Mouse (Mus musculus) MEL (cell line): ENCODE data around the gene Sipa1l3. TPM values are rescaled to one million over a fixed set of nuclear protein-coding genes. Genes with fewer than 3 reads are reported as not detected.

ENCODE experiments used
- DNase-seq: peaks from one replicate; pipeline ENCODE4 v3.0.0; 2011; ENCODE audit warnings: low read depth, low spot score
- H3K27ac ChIP-seq: 2 replicates; pipeline ENCODE4 v1.5.1; 2012; ENCODE audit warnings: low read depth, mild to moderate bottlenecking, control low read depth, low read length, moderate library complexity; ENCODE audit not compliant: control insufficient read depth
- H3K27me3 ChIP-seq, 2 experiments: fragments of 150-350 bp in 1 of 2; sonication (generic) in 1 of 2; 2 replicates each; pipeline ENCODE4 v1.6.1; 2012; ENCODE audit warnings: low read length in 2 of 2, mild to moderate bottlenecking in 2 of 2, improper control_type of control experiment in 1 of 2, moderate library complexity in 1 of 2; ENCODE audit not compliant: insufficient read depth in 2 of 2, control insufficient read depth in 1 of 2
- H3K36me3 ChIP-seq, 2 experiments: 2 replicates each; pipeline ENCODE4 v1.6.1; 2012 to 2014; ENCODE audit warnings: low read length in 2 of 2, improper control_type of control experiment in 1 of 2, inconsistent platforms in 1 of 2, mild to moderate bottlenecking in 1 of 2; ENCODE audit not compliant: insufficient read depth in 2 of 2, control insufficient read depth in 1 of 2
- H3K4me1 ChIP-seq, 2 experiments: fragments of 150-350 bp in 1 of 2; sonication (generic) in 1 of 2; 2 replicates each; pipeline ENCODE4 v1.6.1; 2012; ENCODE audit warnings: low read length in 2 of 2, improper control_type of control experiment in 1 of 2, mild to moderate bottlenecking in 1 of 2; ENCODE audit not compliant: insufficient read depth in 2 of 2, control insufficient read depth in 1 of 2
- H3K4me3 ChIP-seq, 2 experiments: fragments of 150-350 bp in 1 of 2; sonication (generic) in 1 of 2; 2 replicates each; pipeline ENCODE4 v1.5.1; 2012; ENCODE audit warnings: low read depth in 2 of 2, low read length in 2 of 2, mild to moderate bottlenecking in 2 of 2, moderate library complexity in 2 of 2, control low read depth in 1 of 2, improper control_type of control experiment in 1 of 2; ENCODE audit not compliant: control insufficient read depth in 1 of 2, insufficient read depth in 1 of 2
- H3K79me2 ChIP-seq: 2 replicates; pipeline ENCODE4 v1.6.1; 2012; ENCODE audit warnings: mild to moderate bottlenecking, low read length, moderate library complexity; ENCODE audit not compliant: control insufficient read depth, poor library complexity, insufficient read depth
- H3K9ac ChIP-seq: 2 replicates; pipeline ENCODE4 v1.6.1; 2012; ENCODE audit warnings: low read depth, mild to moderate bottlenecking, control low read depth, low read length, moderate library complexity; ENCODE audit not compliant: control insufficient read depth, poor library complexity, severe bottlenecking
- H3K9me3 ChIP-seq: fragments of 150-350 bp; sonication (generic); replicated peaks from 2 replicates; pipeline ENCODE4 v1.6.1; 2012; ENCODE audit warnings: mild to moderate bottlenecking, low read length, improper control_type of control experiment, moderate library complexity; ENCODE audit not compliant: insufficient read depth
- CHD1 ChIP-seq: IDR thresholded peaks from 2 replicates; pipeline ENCODE4 v1.6.1; 2012; ENCODE audit warnings: low read depth, mild to moderate bottlenecking, inconsistent platforms, low read length, improper control_type of control experiment
- CHD2 ChIP-seq: IDR thresholded peaks from 2 replicates; pipeline ENCODE4 v1.6.1; 2011; ENCODE audit warnings: low read length, improper control_type of control experiment
- CTCF ChIP-seq, 3 experiments: IDR thresholded peaks in 2 of 3; conservative IDR thresholded peaks in 1 of 3; 2 replicates each; pipeline ENCODE4 v1.5.1; 2011 to 2012; ENCODE audit warnings: low read length in 3 of 3, low read depth in 2 of 3, mild to moderate bottlenecking in 2 of 3, improper control_type of control experiment in 1 of 3, inconsistent platforms in 1 of 3, mixed read lengths in 1 of 3, moderate library complexity in 1 of 3; ENCODE audit not compliant: control insufficient read depth in 1 of 3, insufficient read depth in 1 of 3, poor library complexity in 1 of 3, severe bottlenecking in 1 of 3
- ELF1 ChIP-seq: IDR thresholded peaks from 2 replicates; pipeline ENCODE4 v1.6.1; 2014; ENCODE audit warnings: low read depth, mild to moderate bottlenecking, inconsistent platforms, low read length, improper control_type of control experiment, moderate library complexity
- GATA1 ChIP-seq: IDR thresholded peaks from 2 replicates; pipeline ENCODE4 v1.6.1; 2011; ENCODE audit warnings: low read depth, low read length, improper control_type of control experiment
- HCFC1 ChIP-seq: IDR thresholded peaks from 2 replicates; pipeline ENCODE4 v1.6.1; 2012; ENCODE audit warnings: low read depth, mild to moderate bottlenecking, inconsistent platforms, low read length, improper control_type of control experiment, moderate library complexity
- JUND ChIP-seq: IDR thresholded peaks from 2 replicates; pipeline ENCODE4 v1.6.1; 2011; ENCODE audit warnings: low read depth, mild to moderate bottlenecking, improper control_type of control experiment, low read length
- KAT2A ChIP-seq: conservative IDR thresholded peaks from 2 replicates; pipeline ENCODE4 v1.6.1; 2012; ENCODE audit warnings: low read depth, low read length, improper control_type of control experiment, inconsistent platforms
- MAFK ChIP-seq: IDR thresholded peaks from 2 replicates; pipeline ENCODE4 v1.6.1; 2011; ENCODE audit warnings: low read depth, mild to moderate bottlenecking, low read length, improper control_type of control experiment, borderline replicate concordance
- MAX ChIP-seq: IDR thresholded peaks from 2 replicates; pipeline ENCODE4 v1.6.1; 2011; ENCODE audit warnings: low read length, improper control_type of control experiment
- MXI1 ChIP-seq: IDR thresholded peaks from 2 replicates; pipeline ENCODE4 v1.6.1; 2011; ENCODE audit warnings: mild to moderate bottlenecking, low read depth, low read length, improper control_type of control experiment
- MYC ChIP-seq: IDR thresholded peaks from 2 replicates; pipeline ENCODE4 v1.6.1; 2011; ENCODE audit warnings: low read depth, mild to moderate bottlenecking, low read length, improper control_type of control experiment, moderate library complexity
- NELFE ChIP-seq: IDR thresholded peaks from 2 replicates; pipeline ENCODE4 v1.6.1; 2011; ENCODE audit warnings: low read depth, low read length, improper control_type of control experiment
- NRF1 ChIP-seq: IDR thresholded peaks from 2 replicates; pipeline ENCODE4 v1.6.1; 2014; ENCODE audit warnings: low read depth, mild to moderate bottlenecking, inconsistent platforms, low read length, improper control_type of control experiment, moderate library complexity; ENCODE audit not compliant: poor library complexity, insufficient read depth, severe bottlenecking
- POLR2A ChIP-seq, 2 experiments: IDR thresholded peaks; 2 replicates each; pipeline ENCODE4 v1.6.1; 2011 to 2012; ENCODE audit warnings: low read length in 2 of 2, mild to moderate bottlenecking in 2 of 2, control low read depth in 1 of 2, improper control_type of control experiment in 1 of 2, low read depth in 1 of 2, moderate library complexity in 1 of 2; ENCODE audit not compliant: control insufficient read depth in 1 of 2, insufficient read depth in 1 of 2, poor library complexity in 1 of 2
- POLR2AphosphoS2 ChIP-seq: IDR thresholded peaks from 2 replicates; pipeline ENCODE4 v1.6.1; 2011; ENCODE audit warnings: low read length, improper control_type of control experiment
- POLR2AphosphoS5 ChIP-seq: IDR thresholded peaks from 2 replicates; pipeline ENCODE4 v1.6.1; 2012; ENCODE audit warnings: low read depth, borderline replicate concordance, mild to moderate bottlenecking, inconsistent platforms, low read length, moderate library complexity, mixed read lengths
- RAD21 ChIP-seq: IDR thresholded peaks from 2 replicates; pipeline ENCODE4 v1.6.1; 2011; ENCODE audit warnings: mild to moderate bottlenecking, low read depth, low read length, improper control_type of control experiment
- RCOR1 ChIP-seq: IDR thresholded peaks from 2 replicates; pipeline ENCODE4 v1.6.1; 2012; ENCODE audit warnings: low read depth, mild to moderate bottlenecking, inconsistent platforms, low read length, improper control_type of control experiment
- SIN3A ChIP-seq: IDR thresholded peaks from 2 replicates; pipeline ENCODE4 v1.6.1; 2012; ENCODE audit warnings: low read length, improper control_type of control experiment, inconsistent platforms
- SMC3 ChIP-seq: IDR thresholded peaks from 2 replicates; pipeline ENCODE4 v1.6.1; 2011; ENCODE audit warnings: low read depth, low read length, improper control_type of control experiment
- TBP ChIP-seq: IDR thresholded peaks from 2 replicates; pipeline ENCODE4 v1.8.0; 2011; ENCODE audit warnings: low read depth, low read length, improper control_type of control experiment
- TCF12 ChIP-seq: IDR thresholded peaks from 2 replicates; pipeline ENCODE4 v1.6.1; 2014; ENCODE audit warnings: low read depth, mild to moderate bottlenecking, inconsistent platforms, low read length, improper control_type of control experiment, moderate library complexity
- USF1 ChIP-seq: IDR thresholded peaks from 2 replicates; pipeline ENCODE4 v1.6.1; 2014; ENCODE audit warnings: low read depth, mild to moderate bottlenecking, inconsistent platforms, low read length, improper control_type of control experiment, moderate library complexity
- USF2 ChIP-seq, 2 experiments: IDR thresholded peaks; 2 replicates each; pipeline ENCODE4 v1.6.1; 2011 to 2012; ENCODE audit warnings: improper control_type of control experiment in 2 of 2, low read length in 2 of 2, borderline replicate concordance in 1 of 2, inconsistent platforms in 1 of 2, low read depth in 1 of 2, mild to moderate bottlenecking in 1 of 2; ENCODE audit not compliant: insufficient read depth in 1 of 2
- ZC3H11A ChIP-seq: IDR thresholded peaks from 2 replicates; pipeline ENCODE4 v1.6.1; 2012; ENCODE audit warnings: low read depth, mild to moderate bottlenecking, inconsistent platforms, low read length, improper control_type of control experiment
- ZKSCAN1 ChIP-seq: IDR thresholded peaks from 2 replicates; pipeline ENCODE4 v1.6.1; 2012; ENCODE audit warnings: low read depth, mild to moderate bottlenecking, inconsistent platforms, low read length, improper control_type of control experiment, moderate library complexity
- ZMIZ1 ChIP-seq: IDR thresholded peaks from 2 replicates; pipeline ENCODE4 v1.6.1; 2012; ENCODE audit warnings: low read depth, mild to moderate bottlenecking, inconsistent platforms, low read length, improper control_type of control experiment, moderate library complexity
- ZNF384 ChIP-seq: IDR thresholded peaks from 2 replicates; pipeline ENCODE4 v1.6.1; 2012; ENCODE audit warnings: low read depth, mild to moderate bottlenecking, inconsistent platforms, low read length, improper control_type of control experiment
- polyA plus RNA-seq, 2 experiments: library from polyadenylated mRNA; stranded (reverse) in 1 of 2; unstranded in 1 of 2; fragments of >175 nt in 1 of 2; fragments of >200 nt in 1 of 2; gene quantifications; 2 replicates each; pipeline versions ENCODE4 v1.2.1 to v1.2.4; 2012; ENCODE audit warnings: low replicate concordance in 2 of 2, low read depth in 1 of 2; ENCODE audit not compliant: insufficient read length in 2 of 2, insufficient read depth in 1 of 2, missing spikeins in 1 of 2
- total RNA-seq: library from RNA; depleted of rRNA; stranded (reverse); fragments of 300-350 nt; gene quantifications from 2 replicates; pipeline ENCODE4 v1.2.3, GENCODE M21; 2012

The Sipa1l3 gene
- total and polyA plus RNA-seq, 3 experiments: 14.9 to 49.4 TPM; not detected in 1

DNA sequence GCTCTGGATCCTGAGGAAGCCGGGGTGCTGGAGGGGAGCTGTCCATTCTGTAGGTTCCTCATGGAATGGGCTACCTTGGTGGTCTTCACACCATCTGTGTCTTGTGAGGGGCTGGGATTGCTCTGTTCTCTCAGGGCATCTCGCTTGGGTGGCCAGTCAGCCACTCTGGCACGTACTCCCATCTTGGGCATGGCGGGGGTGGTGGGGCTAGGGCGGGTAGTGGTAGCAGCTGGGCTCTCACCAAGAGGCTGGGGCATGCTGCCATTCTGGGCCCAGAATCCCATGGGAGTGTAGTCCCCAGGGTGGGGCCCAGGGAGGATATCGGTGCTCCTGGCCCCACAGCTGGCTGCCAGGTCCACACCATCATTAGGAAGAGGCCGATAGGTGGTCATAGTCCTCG, 118.0 kb downstream of the Sipa1l3 start:
- Histone ChIP-seq H3K27me3 (no peaks in the 10 kb centered on the region), H3K36me3 (peaks cover 0 to 8% of the 10 kb centered on the region in 2 experiments; a peak in 2 of 4 replicates), H3K9ac (no peak overlapping the region), H3K4me1 (peaks cover 6 to 12% of the 10 kb centered on the region in 2 experiments), H3K4me3 (no peak overlapping the region), H3K79me2 (no peaks in the 10 kb centered on the region), H3K27ac (no peak overlapping the region), H3K9me3 (no peaks in the 10 kb centered on the region)
- DNase-seq: no peak
- TF ChIP-seq TBP: no peak
- TF ChIP-seq NELFE: no peak
- no peak for TF ChIP-seq ZC3H11A
- no peak for TF ChIP-seq MAX
- no peak for TF ChIP-seq ZKSCAN1
- TF ChIP-seq ELF1: no peak
- no peak for TF ChIP-seq GATA1
- TF ChIP-seq POLR2AphosphoS5: no peak
- TF ChIP-seq POLR2AphosphoS2: no peak
- TF ChIP-seq MXI1: no peak
- TF ChIP-seq KAT2A: no peak
- no peak for TF ChIP-seq CHD2
- no peak for TF ChIP-seq CHD1
- TF ChIP-seq TCF12: no peak
- TF ChIP-seq ZMIZ1: no peak
- no peak for TF ChIP-seq SIN3A
- TF ChIP-seq POLR2A (IDR thresholded peaks at IDR 0.05; ENCODE audit: control insufficient read depth in 1 of 2, insufficient read depth in 1 of 2, low read depth in 1 of 2, low read length in 2 of 2, poor library complexity in 1 of 2): no peak
- no peak for TF ChIP-seq JUND
- no peak for TF ChIP-seq NRF1

DNA sequence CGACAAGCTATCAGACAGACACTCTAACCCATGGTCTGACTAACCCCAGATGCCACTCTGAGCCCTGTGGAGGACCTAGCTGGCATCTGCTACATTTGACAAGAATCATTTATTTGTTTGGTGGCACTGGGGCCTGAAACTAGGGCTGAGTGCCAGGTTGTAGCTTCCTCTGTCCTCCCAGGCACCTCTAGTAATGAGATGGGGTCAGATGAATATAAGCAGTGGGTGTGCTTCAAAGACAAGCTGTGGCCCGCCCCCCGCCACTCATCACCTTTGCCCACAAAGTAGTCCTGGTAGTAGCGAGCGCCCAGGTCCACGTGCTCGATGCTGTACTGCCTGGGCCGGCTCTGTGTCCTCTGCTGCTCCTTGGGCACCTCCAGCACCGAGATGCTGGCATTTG, 119.4 kb downstream of the Sipa1l3 start:
- TF ChIP-seq HCFC1 (no peak), RAD21 (no peak), MYC (no peak), MAFK (no peak), GATA1 (no peak), SMC3 (no peak), JUND (no peak), CHD1 (no peak), RCOR1 (no peak), TBP (no peak), USF1 (no peak), ZNF384 (no peak), NELFE (no peak), SIN3A (no peak), NRF1 (no peak), ZMIZ1 (no peak), USF2 (IDR thresholded peaks at IDR 0.05; ENCODE audit: borderline replicate concordance in 1 of 2, insufficient read depth in 1 of 2, low read depth in 1 of 2, low read length in 2 of 2) (no peak), CTCF (IDR thresholded peaks at IDR 0.05 in 2 of 3, conservative IDR thresholded peaks at IDR 0.05 in 1 of 3; ENCODE audit: control insufficient read depth in 1 of 3, insufficient read depth in 1 of 3, low read depth in 2 of 3, low read length in 3 of 3, poor library complexity in 1 of 3, severe bottlenecking in 1 of 3) (no peak)
- Histone ChIP-seq H3K79me2 (no peaks in the 10 kb centered on the region), H3K36me3 (peaks cover 0 to 8% of the 10 kb centered on the region in 2 experiments; a peak in 2 of 4 replicates), H3K27me3 (no peaks in the 10 kb centered on the region), H3K4me1 (peaks cover 6 to 13% of the 10 kb centered on the region in 2 experiments), H3K4me3 (no peak overlapping the region), H3K9me3 (no peaks in the 10 kb centered on the region), H3K9ac (no peak overlapping the region), H3K27ac (no peak overlapping the region)
- no peak for DNase-seq
